Mouse (Mus musculus) hindbrain, embryonic 16.5 days (tissue): ENCODE data around the gene Tnni3. TPM values are rescaled to one million over a fixed set of nuclear protein-coding genes. Genes with fewer than 3 reads are reported as not detected.
"Not testable (repeated sequence)": the region's sequence is repeated elsewhere in the genome, so short reads cannot be mapped to it uniquely, and the experiment has no call there.

Experiments
- ATAC-seq: fragments of 200-750 bp; cut with Nextera tagmentation; 2 replicates; pipeline ENCODE4 v1.8.0; 2017; ENCODE audit warnings: moderate TSS enrichment, moderate library complexity
- H3K27ac ChIP-seq: fragments of 300-500 bp; sonication (generic); 2 replicates; pipeline ENCODE4 v1.5.1; 2014; ENCODE audit warnings: low read depth, mild to moderate bottlenecking, control low read depth, low read length, moderate library complexity
- H3K27me3 ChIP-seq: fragments of 300-500 bp; sonication (generic); replicated peaks from 2 replicates; pipeline ENCODE4 v1.6.1; 2014; ENCODE audit warnings: low read length; ENCODE audit not compliant: control insufficient read depth, insufficient read depth
- H3K36me3 ChIP-seq: fragments of 300-500 bp; sonication (generic); 2 replicates; pipeline ENCODE4 v1.6.1; 2014; ENCODE audit warnings: mild to moderate bottlenecking, low read length, moderate library complexity, mixed read lengths; ENCODE audit not compliant: control insufficient read depth, insufficient read depth
- H3K4me1 ChIP-seq: fragments of 300-500 bp; sonication (generic); 2 replicates; pipeline ENCODE4 v1.6.1; 2014; ENCODE audit warnings: low read depth, low read length; ENCODE audit not compliant: control insufficient read depth, insufficient read depth
- H3K4me2 ChIP-seq: fragments of 300-500 bp; sonication (generic); 2 replicates; pipeline ENCODE4 v1.6.1; 2014; ENCODE audit warnings: mild to moderate bottlenecking, low read length, control low read depth, moderate library complexity
- H3K4me3 ChIP-seq: fragments of 300-500 bp; sonication (generic); 2 replicates; pipeline ENCODE4 v1.5.1; 2014; ENCODE audit warnings: mild to moderate bottlenecking, low read length, control low read depth, moderate library complexity
- H3K9ac ChIP-seq: fragments of 300-500 bp; sonication (generic); 2 replicates; pipeline ENCODE4 v1.6.1; 2014; ENCODE audit warnings: low read depth, mild to moderate bottlenecking, control low read depth, low read length, moderate library complexity
- H3K9me3 ChIP-seq: fragments of 300-500 bp; sonication (generic); 2 replicates; pipeline ENCODE4 v1.6.1; 2014; ENCODE audit warnings: mild to moderate bottlenecking, low read length, moderate library complexity; ENCODE audit not compliant: control insufficient read depth
- WGBS: fragments of 180-500 bp; shearing (Covaris S2); extraction: QIAGEN DNeasy Blood & Tissue Kit; methylation state at CpG from one replicate; pipeline ENCODE4 v1.1.7; 2014; 5-methylcytosine and 5-hydroxymethylcytosine counted together
- polyA plus RNA-seq: library from polyadenylated mRNA; unstranded; fragments of >200 nt; fragmentation: Nextera tagmentation; extraction: Ambion mirVana; gene quantifications from 2 replicates; pipeline ENCODE4 v1.2.1, GENCODE M21; 2015

The Tnni3 gene
- polyA plus RNA-seq, 1 experiment from 2014 or later, result 1.7 TPM

GRCm38 (mm10) chr7:4542013-4542412 is 18.0 kb upstream of the Tnni3 start:
- Histone ChIP-seq H3K36me3 (peaks cover 10% of the 10 kb centered on the region), H3K4me3 (no peak overlapping the region), H3K27me3 (no peaks in the 10 kb centered on the region), H3K4me2 (no peak overlapping the region), H3K27ac (no peak overlapping the region), H3K4me1 (peaks cover 9% of the 10 kb centered on the region), H3K9me3 (peaks cover 3% of the 10 kb centered on the region), H3K9ac (no peak overlapping the region)
- WGBS, result 40% methylated on average over 17 of the region's 17 CpGs
- no peak for ATAC-seq

- H3K9me3 ChIP-seq, result peaks cover 3% of the 10 kb centered on the region
- H3K4me3 ChIP-seq, result no peak overlapping the region
- H3K36me3 ChIP-seq, result peaks cover 10% of the 10 kb centered on the region
- peaks cover 9% of the 10 kb centered on the region for H3K4me1 ChIP-seq
- no peak overlapping the region for H3K4me2 ChIP-seq
- 70% methylated on average over 5 of the region's 5 CpGs for WGBS
- H3K9ac ChIP-seq, result no peak overlapping the region
- H3K27ac ChIP-seq, result no peak overlapping the region
- H3K27me3 ChIP-seq, result no peaks in the 10 kb centered on the region
- no peak for ATAC-seq
These were observed 17.3 kb upstream of the Tnni3 start for GRCm38 (mm10) chr7:4541344-4541743.

GRCm38 (mm10) chr7:4539019-4539418 is 15.0 kb upstream of the Tnni3 start:
- no peak overlapping the region for H3K9ac ChIP-seq
- no peaks in the 10 kb centered on the region for H3K27me3 ChIP-seq
- H3K4me3 ChIP-seq, result no peak overlapping the region
- no peak for ATAC-seq
- no peak overlapping the region for H3K4me2 ChIP-seq
- H3K27ac ChIP-seq, result no peak overlapping the region
- H3K4me1 ChIP-seq, result no peaks in the 10 kb centered on the region
- peaks cover 10% of the 10 kb centered on the region for H3K36me3 ChIP-seq
- peaks cover 3% of the 10 kb centered on the region for H3K9me3 ChIP-seq
- WGBS, result 80% methylated on average over 2 of the region's 2 CpGs

- H3K27ac ChIP-seq, result no peak overlapping the region
- H3K4me3 ChIP-seq, result no peak overlapping the region
- WGBS, result 63% methylated on average over 4 of the region's 4 CpGs
- no peaks in the 10 kb centered on the region for H3K27me3 ChIP-seq
- peaks cover 7% of the 10 kb centered on the region for H3K36me3 ChIP-seq
- no peaks in the 10 kb centered on the region for H3K4me1 ChIP-seq
- H3K9me3 ChIP-seq, result no peaks in the 10 kb centered on the region
- no peak for ATAC-seq
- H3K4me2 ChIP-seq, result no peak overlapping the region
- no peak overlapping the region for H3K9ac ChIP-seq
These were observed 13.2 kb upstream of the Tnni3 start for GRCm38 (mm10) chr7:4537181-4537580.

- WGBS, result 66% methylated on average over 4 of the region's 4 CpGs
- H3K4me3 ChIP-seq, result no peak overlapping the region
- H3K27me3 ChIP-seq, result peaks cover 2% of the 10 kb centered on the region
- H3K36me3 ChIP-seq, result peaks cover 4% of the 10 kb centered on the region
- H3K4me1 ChIP-seq, result no peaks in the 10 kb centered on the region
- no peak overlapping the region for H3K9ac ChIP-seq
- ATAC-seq, result no peak
- H3K9me3 ChIP-seq, result no peaks in the 10 kb centered on the region
- no peak overlapping the region for H3K4me2 ChIP-seq
- H3K27ac ChIP-seq, result no peak overlapping the region
These were observed 12.3 kb upstream of the Tnni3 start for GRCm38 (mm10) chr7:4536369-4536768.

DNA sequence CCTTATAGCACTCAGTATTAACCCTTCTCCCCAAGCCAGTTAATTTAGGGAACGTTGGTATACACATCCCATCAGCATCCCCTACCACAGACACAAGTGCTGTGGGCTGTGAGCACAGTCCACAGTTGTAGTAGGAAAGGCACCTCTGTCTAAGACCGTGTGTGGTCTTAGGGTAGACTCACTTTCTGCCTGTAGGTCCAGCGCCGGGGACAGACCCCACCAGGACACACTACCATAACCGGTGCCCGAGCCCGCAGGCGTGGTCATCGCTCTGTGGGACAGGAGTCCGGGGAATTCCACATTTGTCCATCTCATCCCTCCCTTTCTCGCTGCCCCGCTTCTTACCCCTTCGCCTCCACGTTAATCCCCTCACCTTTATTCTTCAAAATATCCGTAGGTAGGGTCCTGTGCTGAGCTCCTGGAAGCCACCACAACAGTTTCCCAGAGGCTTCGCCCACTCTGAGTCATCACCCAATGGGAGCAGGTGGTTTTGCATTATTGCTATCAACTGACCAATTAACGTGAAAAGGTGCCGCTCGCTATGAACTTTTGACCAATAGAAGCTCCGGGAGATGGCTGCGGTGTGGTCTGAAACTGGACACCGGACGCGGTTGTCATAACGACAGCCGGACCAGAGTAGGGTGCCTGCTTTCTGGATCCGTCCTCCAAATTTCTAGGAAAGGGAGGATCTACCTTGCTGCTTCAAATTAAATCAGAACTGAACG is 8.1 kb upstream of the Tnni3 start, which contains the start of gene Dnaaf3:
TSS of gene Dnaaf3 (minus strand) at position 449 of the 725 bp plus-strand sequence.
- 4% methylated on average over 28 of the region's 28 CpGs for WGBS
- H3K9ac ChIP-seq, result no peak within 1 kb of the TSS
- peak; percentile 72 for ATAC-seq

DNA sequence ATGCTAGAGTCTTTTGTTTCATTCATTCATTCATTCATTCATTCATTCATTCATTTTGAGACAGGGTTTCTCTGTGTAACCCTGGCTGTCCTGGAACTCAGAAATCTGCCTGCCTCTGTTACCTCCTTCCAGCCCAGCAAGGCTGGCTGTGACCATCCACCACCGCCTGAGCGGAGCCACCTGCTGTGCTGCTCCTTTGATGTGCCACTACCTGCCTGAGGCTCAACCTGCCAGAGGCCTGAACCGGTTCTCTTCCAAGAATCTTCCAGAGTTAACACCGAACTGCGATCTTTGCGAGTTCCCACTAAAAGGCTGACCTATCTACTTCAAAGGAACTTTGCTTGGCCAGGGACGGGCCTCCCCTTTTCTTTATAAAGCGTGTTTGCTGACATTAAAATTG is 6.1 kb upstream of the Tnni3 start:
- ATAC-seq, H3K27me3 ChIP-seq: not testable (repeated sequence)

More for the DNA sequence above, 8.1 kb upstream of the Tnni3 start, which contains the start of gene Dnaaf3:
- H3K4me3 ChIP-seq, result peak within 1 kb of the TSS; percentile 25
- H3K27me3 ChIP-seq, result peaks cover 2% of the 10 kb centered on the region
- no peaks in the 10 kb centered on the region for H3K9me3 ChIP-seq
- no peak within 1 kb of the TSS for H3K27ac ChIP-seq
- peak within 1 kb of the TSS; percentile 46 for H3K4me2 ChIP-seq
- H3K4me1 ChIP-seq, result no peaks in the 10 kb centered on the region
- no peaks in the 10 kb centered on the region for H3K36me3 ChIP-seq

GRCm38 (mm10) chr7:4527302-4527689 is 3.3 kb upstream of the Tnni3 start:
- peak overlapping the region; percentile 7; the same call in 1 of the 2 replicates for H3K4me3 ChIP-seq
- peak overlapping the region; percentile 69 for H3K4me2 ChIP-seq
- no peaks in the 10 kb centered on the region for H3K9me3 ChIP-seq
- H3K9ac ChIP-seq, result no peak overlapping the region
- ATAC-seq, result peak; percentile 7; the same call in 1 of the 2 replicates
- H3K36me3 ChIP-seq, result no peaks in the 10 kb centered on the region
- peaks cover 3% of the 10 kb centered on the region; the same call in 1 of the 2 replicates for H3K4me1 ChIP-seq
- no peak overlapping the region for H3K27ac ChIP-seq
- WGBS, result 44% methylated on average over 18 of the region's 18 CpGs
- peaks cover 2% of the 10 kb centered on the region for H3K27me3 ChIP-seq

More for the DNA sequence above, 6.1 kb upstream of the Tnni3 start:
- H3K9ac ChIP-seq, H3K4me2 ChIP-seq, H3K4me3 ChIP-seq, H3K27ac ChIP-seq, H3K9me3 ChIP-seq, H3K36me3 ChIP-seq, H3K4me1 ChIP-seq: not testable (repeated sequence)
- WGBS, result 59% methylated on average over 7 of the region's 8 CpGs

GRCm38 (mm10) chr7:4526341-4527301 is 2.6 kb upstream of the Tnni3 start:
- WGBS, result 22% methylated on average over 40 of the region's 40 CpGs
- H3K4me3 ChIP-seq, result peak overlapping the region; percentile 38
- H3K27ac ChIP-seq, result peak overlapping the region; percentile 54
- H3K9ac ChIP-seq, result peak overlapping the region; percentile 60
- peaks cover 2% of the 10 kb centered on the region for H3K27me3 ChIP-seq
- H3K4me1 ChIP-seq, result peaks cover 3% of the 10 kb centered on the region; the same call in 1 of the 2 replicates
- no peaks in the 10 kb centered on the region for H3K36me3 ChIP-seq
- H3K9me3 ChIP-seq, result no peaks in the 10 kb centered on the region
- peak overlapping the region; percentile 69 for H3K4me2 ChIP-seq
- ATAC-seq, result peak; percentile 96
